Mouse (Mus musculus) embryonic facial prominence, embryonic 14.5 days (tissue): ENCODE data around the gene Zdhhc8. TPM values are rescaled to one million over a fixed set of nuclear protein-coding genes. Genes with fewer than 3 reads are reported as not detected.

Experiments
- ATAC-seq: fragments of 200-750 bp; cut with Nextera tagmentation; 2 replicates; pipeline ENCODE4 v1.8.0; 2017; ENCODE audit warnings: low read depth, moderate number of reproducible peaks, moderate TSS enrichment
- DNase-seq: peaks from one replicate; pipeline ENCODE4 v3.0.0-alpha.2; 2015; ENCODE audit warnings: low spot score
- H3K27ac ChIP-seq: fragments of 300-500 bp; sonication (generic); replicated peaks from 2 replicates; pipeline ENCODE4 v1.5.1; 2014; ENCODE audit warnings: low read depth, mild to moderate bottlenecking, low read length, moderate library complexity
- H3K27me3 ChIP-seq: fragments of 300-500 bp; sonication (generic); replicated peaks from 2 replicates; pipeline ENCODE4 v1.6.1; 2014; ENCODE audit warnings: low read length; ENCODE audit not compliant: control insufficient read depth, insufficient read depth
- H3K36me3 ChIP-seq: fragments of 300-500 bp; sonication (generic); 2 replicates; pipeline ENCODE4 v1.6.1; 2014; ENCODE audit warnings: low read length, mixed read lengths; ENCODE audit not compliant: control insufficient read depth, insufficient read depth
- H3K4me1 ChIP-seq: fragments of 300-500 bp; sonication (generic); 2 replicates; pipeline ENCODE4 v1.6.1; 2014; ENCODE audit warnings: antibody characterized with exemption, low read length; ENCODE audit not compliant: control insufficient read depth, insufficient read depth
- H3K4me2 ChIP-seq: fragments of 300-500 bp; sonication (generic); 2 replicates; pipeline ENCODE4 v1.6.1; 2014; ENCODE audit warnings: low read depth, mild to moderate bottlenecking, low read length, moderate library complexity, mixed read lengths
- H3K4me3 ChIP-seq: fragments of 300-500 bp; sonication (generic); 2 replicates; pipeline ENCODE4 v1.5.1; 2014; ENCODE audit warnings: low read depth, mild to moderate bottlenecking, low read length
- H3K9ac ChIP-seq: fragments of 300-500 bp; sonication (generic); 2 replicates; pipeline ENCODE4 v1.6.1; 2014; ENCODE audit warnings: low read depth, mild to moderate bottlenecking, low read length, moderate library complexity, mixed read lengths
- H3K9me3 ChIP-seq: fragments of 300-500 bp; sonication (generic); 2 replicates; pipeline ENCODE4 v1.6.1; 2016; ENCODE audit warnings: low read length; ENCODE audit not compliant: control insufficient read depth
- WGBS: fragments of 180-500 bp; shearing (Covaris S2); extraction: QIAGEN DNeasy Blood & Tissue Kit; methylation state at CpG from one replicate; pipeline ENCODE4 v1.1.7; 2014; 5-methylcytosine and 5-hydroxymethylcytosine counted together
- polyA plus RNA-seq: library from polyadenylated mRNA; unstranded; fragments of >200 nt; fragmentation: Nextera tagmentation; extraction: Ambion mirVana; gene quantifications from 2 replicates; pipeline ENCODE4 v1.2.1, GENCODE M21; 2014

Zdhhc8 gene
- polyA plus RNA-seq, 1 experiment from 2014 or later, result 23.6 TPM

DNA sequence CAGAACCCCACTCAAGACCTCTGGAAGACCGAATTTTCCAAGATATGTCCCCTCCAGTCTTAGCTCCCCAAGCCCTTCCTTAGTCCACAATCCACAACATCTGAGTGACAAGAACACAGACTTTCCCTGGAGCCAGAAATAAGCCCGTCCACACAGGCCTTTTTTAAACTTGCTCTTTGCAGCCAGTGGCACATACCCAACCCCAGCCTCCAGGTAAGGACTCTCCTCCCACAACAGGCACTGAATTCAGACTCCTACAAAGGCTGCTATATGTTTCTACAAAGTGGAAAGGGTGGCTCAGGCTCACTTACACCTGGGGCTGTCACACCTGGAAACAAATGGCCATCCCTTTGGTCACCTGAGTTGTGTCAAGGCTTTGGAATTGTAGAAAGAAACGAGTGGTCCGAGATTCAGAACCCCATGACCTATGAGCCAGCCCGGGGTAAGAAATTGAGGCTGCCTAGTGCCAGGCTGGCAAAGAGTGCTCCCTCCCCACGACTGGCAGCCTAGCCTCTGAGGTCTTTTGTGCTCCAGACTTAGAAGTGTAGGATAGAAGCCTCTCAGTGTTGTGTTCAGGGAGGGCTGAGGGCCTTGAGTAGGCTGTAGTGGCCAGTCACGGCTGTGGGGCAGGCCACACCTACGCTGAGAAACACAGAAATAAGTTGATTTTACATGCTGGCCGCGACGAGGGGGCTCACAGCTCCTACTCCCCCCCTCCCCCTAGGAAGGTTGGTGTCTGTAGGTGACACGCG lies 841 bp downstream of the Zdhhc8 start:
- H3K9ac ChIP-seq, result peak overlapping the region; percentile 89
- H3K27ac ChIP-seq, result peak overlapping the region; percentile 90
- H3K36me3 ChIP-seq, result peaks cover 14% of the 10 kb centered on the region
- peak overlapping the region; percentile 75 for H3K4me2 ChIP-seq
- ATAC-seq (no peak; the same call in 1 of the 2 replicates), DNase-seq (no peak)
- H3K4me3 ChIP-seq, result peak overlapping the region; percentile 89
- no peaks in the 10 kb centered on the region for H3K9me3 ChIP-seq
- WGBS, result 19% methylated on average over 11 of the region's 13 CpGs
- H3K4me1 ChIP-seq, result peaks cover 23% of the 10 kb centered on the region
- H3K27me3 ChIP-seq, result no peaks in the 10 kb centered on the region

DNA sequence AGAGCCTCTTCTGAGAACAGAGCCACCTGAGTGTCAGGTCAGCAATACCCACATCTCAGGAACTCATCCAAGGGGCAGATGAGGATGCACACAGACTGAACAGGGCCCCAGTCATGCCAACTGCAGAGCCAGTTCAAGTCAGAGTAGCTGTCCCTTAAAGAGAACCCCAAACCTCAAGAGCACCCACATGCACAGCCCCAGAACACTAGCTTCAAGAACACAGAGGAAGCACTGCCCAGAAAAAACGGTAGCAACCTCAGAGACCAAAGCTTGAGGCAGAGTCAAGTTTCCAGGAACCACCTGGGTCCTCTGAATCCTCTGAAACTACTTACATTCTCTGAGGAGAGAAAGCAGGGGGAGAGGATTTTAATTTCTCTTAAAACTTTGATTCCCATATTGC lies 1.5 kb downstream of the Zdhhc8 start:
- Histone ChIP-seq H3K9me3 (no peaks in the 10 kb centered on the region), H3K4me1 (peaks cover 23% of the 10 kb centered on the region), H3K36me3 (peaks cover 10% of the 10 kb centered on the region), H3K27ac (no peak overlapping the region), H3K27me3 (no peaks in the 10 kb centered on the region), H3K4me3 (peak overlapping the region; percentile 89; the same call in 1 of the 2 replicates), H3K9ac (no peak overlapping the region; the same call in 1 of the 2 replicates), H3K4me2 (peak overlapping the region; percentile 75)
- no peak for DNase-seq
- ATAC-seq, result no peak
- 28% methylated on average over 1 of the region's 1 CpGs for WGBS

DNA sequence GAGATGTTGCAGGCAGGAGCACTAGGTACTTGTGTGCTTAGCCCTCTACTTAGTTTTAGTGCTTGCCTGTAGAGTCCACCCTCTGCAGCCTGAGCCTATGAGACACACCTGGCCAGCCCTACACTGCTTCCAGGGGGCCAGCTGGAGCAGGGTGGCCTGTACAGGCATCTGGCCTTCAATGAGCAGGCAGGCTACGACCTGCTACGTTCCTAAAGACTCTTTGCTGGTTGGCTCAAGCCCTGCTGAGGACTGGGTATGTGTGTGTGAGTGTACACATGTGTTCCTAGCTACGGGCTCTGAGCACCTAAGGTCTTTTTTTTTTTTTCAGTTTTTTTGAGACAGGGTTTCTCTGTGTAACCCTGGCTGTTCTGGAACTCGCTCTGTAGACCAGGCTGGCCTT lies 3.5 kb downstream of the Zdhhc8 start:
- Histone ChIP-seq H3K36me3 (peaks cover 21% of the 10 kb centered on the region), H3K9me3 (no peaks in the 10 kb centered on the region), H3K4me1 (peaks cover 23% of the 10 kb centered on the region), H3K27ac (no peak overlapping the region), H3K9ac (no peak overlapping the region), H3K4me3 (no peak overlapping the region), H3K27me3 (no peaks in the 10 kb centered on the region), H3K4me2 (no peak overlapping the region)
- 83% methylated on average over 4 of the region's 4 CpGs for WGBS
- DNase-seq, result no peak
- ATAC-seq, result no peak

DNA sequence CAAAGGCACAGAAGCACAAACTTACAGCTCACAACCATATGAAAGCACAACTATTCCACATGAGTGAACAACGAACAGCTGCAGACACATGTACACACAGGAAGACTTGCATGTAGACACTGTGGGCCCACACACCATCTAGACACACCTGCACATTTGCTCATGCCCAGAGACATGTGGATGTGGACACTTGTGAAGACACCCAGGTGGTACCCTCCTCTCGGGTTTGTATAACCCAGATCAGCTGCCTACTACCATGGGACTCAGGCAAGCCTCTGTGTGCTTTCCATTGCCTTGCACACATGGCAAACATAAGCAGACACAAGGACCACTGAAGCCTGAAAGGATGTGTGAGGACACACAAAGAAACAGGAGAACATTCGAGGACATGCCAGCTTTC lies 3.9 kb downstream of the Zdhhc8 start:
- ATAC-seq (no peak), DNase-seq (no peak)
- 81% methylated on average over 3 of the region's 3 CpGs for WGBS
- Histone ChIP-seq H3K27me3 (no peaks in the 10 kb centered on the region), H3K9ac (no peak overlapping the region), H3K36me3 (peaks cover 25% of the 10 kb centered on the region), H3K4me2 (no peak overlapping the region), H3K27ac (no peak overlapping the region), H3K4me1 (peaks cover 19% of the 10 kb centered on the region), H3K4me3 (no peak overlapping the region), H3K9me3 (no peaks in the 10 kb centered on the region)

DNA sequence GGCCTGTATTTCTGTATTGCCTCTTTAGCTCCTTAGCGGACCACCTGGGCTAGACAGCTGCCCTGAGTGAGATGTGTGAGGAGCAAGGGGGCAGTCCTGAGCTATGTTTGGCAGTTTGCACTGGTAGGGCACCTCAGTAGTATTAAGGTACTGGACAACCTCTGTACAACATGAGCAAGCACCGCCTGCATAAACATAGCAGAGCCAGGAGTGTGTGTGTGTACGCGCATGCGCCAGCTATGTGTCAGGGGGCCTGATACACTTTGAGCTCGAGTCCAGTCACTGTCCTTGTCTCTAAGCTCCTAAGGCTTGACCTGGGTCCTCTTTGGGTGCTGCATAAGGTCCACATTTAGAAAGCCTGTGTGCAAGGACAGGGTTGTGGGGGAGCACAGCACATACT lies 4.3 kb downstream of the Zdhhc8 start:
- H3K4me3 ChIP-seq, result no peak overlapping the region
- DNase-seq (no peak), ATAC-seq (no peak)
- 85% methylated on average over 6 of the region's 6 CpGs for WGBS
- no peak overlapping the region for H3K4me2 ChIP-seq
- no peaks in the 10 kb centered on the region for H3K27me3 ChIP-seq
- H3K36me3 ChIP-seq, result peaks cover 29% of the 10 kb centered on the region
- no peak overlapping the region for H3K9ac ChIP-seq
- H3K4me1 ChIP-seq, result peaks cover 15% of the 10 kb centered on the region
- H3K27ac ChIP-seq, result no peak overlapping the region
- no peaks in the 10 kb centered on the region for H3K9me3 ChIP-seq

DNA sequence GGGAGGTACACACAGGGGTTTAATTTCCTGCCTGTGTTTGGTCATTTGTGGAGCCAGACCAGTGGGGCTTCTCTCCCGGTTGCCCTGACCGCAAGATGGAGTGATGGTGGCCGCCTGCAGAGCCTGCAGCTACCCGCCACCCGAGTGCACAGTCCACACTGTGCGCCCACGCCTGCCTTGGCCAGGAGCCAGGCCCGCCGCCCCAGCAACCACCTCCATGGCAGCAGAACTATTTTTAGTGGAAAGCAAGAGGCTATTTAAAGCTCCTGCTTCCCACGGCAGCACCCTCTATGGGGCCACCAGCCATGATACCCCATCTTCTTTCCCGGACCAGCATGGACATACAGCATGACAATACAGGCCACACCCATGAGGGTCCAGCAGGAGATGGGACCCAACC lies 5.3 kb downstream of the Zdhhc8 start:
- Histone ChIP-seq H3K9me3 (no peaks in the 10 kb centered on the region), H3K4me1 (peaks cover 15% of the 10 kb centered on the region), H3K36me3 (peaks cover 39% of the 10 kb centered on the region), H3K27ac (no peak overlapping the region), H3K4me3 (no peak overlapping the region), H3K27me3 (no peaks in the 10 kb centered on the region), H3K9ac (no peak overlapping the region), H3K4me2 (no peak overlapping the region)
- ATAC-seq (peak; percentile 27; the same call in 1 of the 2 replicates), DNase-seq (no peak)
- 57% methylated on average over 11 of the region's 11 CpGs for WGBS

DNA sequence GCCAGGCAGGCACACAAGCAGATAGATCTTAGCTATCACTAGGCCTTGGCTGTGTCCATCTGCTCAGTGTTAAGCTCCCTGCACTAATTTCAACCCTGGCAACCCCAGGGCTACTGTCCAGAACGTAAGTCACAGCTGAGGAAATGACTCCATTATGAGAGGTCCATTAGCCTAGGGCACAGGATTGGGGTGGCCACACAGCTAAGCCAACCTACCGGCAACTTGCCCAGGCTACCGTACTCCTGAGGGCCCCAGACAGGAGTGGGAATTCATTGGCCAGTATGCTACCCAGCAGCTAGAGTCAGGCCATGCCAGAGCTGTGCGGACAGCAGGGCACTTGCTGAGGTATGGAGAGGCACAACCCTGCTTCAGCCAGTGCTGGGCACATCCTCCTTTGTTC lies 6.1 kb downstream of the Zdhhc8 start:
- ATAC-seq, result no peak
- Histone ChIP-seq H3K27me3 (no peaks in the 10 kb centered on the region), H3K36me3 (peaks cover 46% of the 10 kb centered on the region), H3K4me3 (no peak overlapping the region), H3K4me1 (peaks cover 13% of the 10 kb centered on the region), H3K27ac (no peak overlapping the region), H3K9ac (no peak overlapping the region), H3K4me2 (no peak overlapping the region), H3K9me3 (no peaks in the 10 kb centered on the region)
- 82% methylated on average over 4 of the region's 4 CpGs for WGBS
- DNase-seq, result no peak

DNA sequence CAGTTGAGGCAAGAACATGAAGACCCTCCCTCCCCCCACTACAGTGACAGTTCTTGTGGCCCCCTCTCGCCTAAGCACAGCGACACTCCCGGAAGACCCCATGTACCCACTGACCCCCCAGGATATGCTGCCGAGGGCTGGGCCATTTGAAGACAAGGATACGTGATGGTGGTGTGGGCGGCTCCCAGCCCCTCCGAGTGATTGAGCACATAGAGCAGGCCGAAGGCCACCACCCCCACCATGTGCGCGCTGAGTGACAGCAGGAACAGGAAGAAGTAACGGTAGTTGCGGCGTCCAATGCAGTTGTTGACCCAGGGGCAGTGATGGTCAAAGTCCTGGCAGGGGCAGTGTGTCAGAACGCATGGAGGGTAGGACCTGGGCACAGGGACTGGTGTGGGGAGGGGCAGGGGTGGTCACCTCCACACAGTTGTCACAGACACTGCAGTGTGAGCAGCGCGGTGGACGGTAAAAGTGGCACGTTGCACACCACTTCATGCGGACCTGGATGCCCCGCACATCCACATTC lies 7.0 kb downstream of the Zdhhc8 start:
- ATAC-seq (no peak), DNase-seq (no peak)
- Histone ChIP-seq H3K27me3 (no peaks in the 10 kb centered on the region), H3K4me3 (no peak overlapping the region), H3K27ac (no peak overlapping the region), H3K9ac (no peak overlapping the region), H3K4me2 (no peak overlapping the region), H3K4me1 (0 out of 2 replicates have a peak, but pooled peaks cover 7% of the 10 kb centered on the region), H3K9me3 (no peaks in the 10 kb centered on the region), H3K36me3 (peaks cover 55% of the 10 kb centered on the region)
- whole genome bisulfite sequencing, result 96% methylated on average over 19 of the region's 20 CpGs

DNA sequence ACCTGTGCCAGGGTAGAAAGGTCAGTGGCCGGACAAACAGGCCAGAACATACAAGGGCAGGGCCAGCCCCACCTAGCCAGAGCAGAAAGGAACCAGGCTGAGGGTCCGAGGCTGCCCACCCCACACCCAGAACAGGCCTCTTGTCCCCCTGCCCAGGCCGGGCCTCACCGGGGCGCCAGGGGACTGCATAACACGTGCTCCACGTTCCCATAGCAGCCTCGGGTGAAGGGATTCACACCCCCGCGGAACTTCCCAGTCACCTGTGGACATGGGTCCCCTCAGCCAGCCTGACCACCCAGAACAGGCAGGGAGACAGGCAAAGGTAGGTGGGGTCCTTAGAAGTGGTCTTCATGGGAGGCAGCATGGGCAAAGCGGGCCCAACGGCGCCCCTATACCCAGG lies 7.7 kb downstream of the Zdhhc8 start:
- no peak overlapping the region for H3K27ac ChIP-seq
- H3K4me1 ChIP-seq, result 0 out of 2 replicates have a peak, but pooled peaks cover 7% of the 10 kb centered on the region
- no peak overlapping the region for H3K4me3 ChIP-seq
- no peak overlapping the region for H3K4me2 ChIP-seq
- peaks cover 63% of the 10 kb centered on the region for H3K36me3 ChIP-seq
- no peak for ATAC-seq
- no peak overlapping the region for H3K9ac ChIP-seq
- no peak for DNase-seq
- WGBS, result 96% methylated on average over 13 of the region's 13 CpGs
- H3K27me3 ChIP-seq, result no peaks in the 10 kb centered on the region
- no peaks in the 10 kb centered on the region for H3K9me3 ChIP-seq
